Mouse (Mus musculus) hindbrain, embryonic 12.5 days (tissue): ENCODE measurements around the gene Uvrag. TPM values are rescaled to one million over a fixed set of nuclear protein-coding genes. Genes with fewer than 3 reads are reported as not detected.
A peak's percentile ranks its signal among the peaks of the same experiment; 100 is the strongest.

ENCODE experiments used
- ATAC-seq: fragments of 200-750 bp; cut with Nextera tagmentation; 2 replicates; pipeline ENCODE4 v1.8.0; 2017; ENCODE audit warnings: moderate TSS enrichment; ENCODE audit not compliant: low FRiP score
- H3K27ac ChIP-seq: fragments of 300-500 bp; sonication (generic); 2 replicates; pipeline ENCODE4 v1.5.1; 2016; ENCODE audit warnings: mild to moderate bottlenecking
- H3K27me3 ChIP-seq: fragments of 300-500 bp; sonication (generic); 2 replicates; pipeline ENCODE4 v1.6.1; 2016; ENCODE audit warnings: mild to moderate bottlenecking
- H3K36me3 ChIP-seq: fragments of 300-500 bp; sonication (generic); 2 replicates; pipeline ENCODE4 v1.6.1; 2016; ENCODE audit warnings: mild to moderate bottlenecking
- H3K4me1 ChIP-seq: fragments of 300-500 bp; sonication (generic); 2 replicates; pipeline ENCODE4 v1.6.1; 2016
- H3K4me2 ChIP-seq: fragments of 300-500 bp; sonication (generic); replicated peaks from 2 replicates; pipeline ENCODE4 v1.6.1; 2016; ENCODE audit warnings: mild to moderate bottlenecking
- H3K4me3 ChIP-seq: fragments of 300-500 bp; sonication (generic); 2 replicates; pipeline ENCODE4 v1.5.1; 2016; ENCODE audit warnings: mild to moderate bottlenecking
- H3K9ac ChIP-seq: fragments of 300-500 bp; sonication (generic); 2 replicates; pipeline ENCODE4 v1.6.1; 2016; ENCODE audit warnings: mild to moderate bottlenecking, moderate library complexity
- H3K9me3 ChIP-seq: fragments of 300-500 bp; sonication (generic); replicated peaks from 2 replicates; pipeline ENCODE4 v1.6.1; 2016; ENCODE audit warnings: mild to moderate bottlenecking
- WGBS: fragments of 180-500 bp; shearing (Covaris S2); methylation state at CpG from one replicate; pipeline ENCODE4 v1.1.7; 2016; 5-methylcytosine and 5-hydroxymethylcytosine counted together
- polyA plus RNA-seq: library from polyadenylated mRNA; unstranded; fragments of >200 nt; fragmentation: Nextera tagmentation; extraction: Ambion mirVana; gene quantifications from 2 replicates; pipeline ENCODE4 v1.2.1, GENCODE M21; 2016

Gene Uvrag
- polyA plus RNA-seq, 1 experiment from 2014 or later: 17.7 TPM

DNA sequence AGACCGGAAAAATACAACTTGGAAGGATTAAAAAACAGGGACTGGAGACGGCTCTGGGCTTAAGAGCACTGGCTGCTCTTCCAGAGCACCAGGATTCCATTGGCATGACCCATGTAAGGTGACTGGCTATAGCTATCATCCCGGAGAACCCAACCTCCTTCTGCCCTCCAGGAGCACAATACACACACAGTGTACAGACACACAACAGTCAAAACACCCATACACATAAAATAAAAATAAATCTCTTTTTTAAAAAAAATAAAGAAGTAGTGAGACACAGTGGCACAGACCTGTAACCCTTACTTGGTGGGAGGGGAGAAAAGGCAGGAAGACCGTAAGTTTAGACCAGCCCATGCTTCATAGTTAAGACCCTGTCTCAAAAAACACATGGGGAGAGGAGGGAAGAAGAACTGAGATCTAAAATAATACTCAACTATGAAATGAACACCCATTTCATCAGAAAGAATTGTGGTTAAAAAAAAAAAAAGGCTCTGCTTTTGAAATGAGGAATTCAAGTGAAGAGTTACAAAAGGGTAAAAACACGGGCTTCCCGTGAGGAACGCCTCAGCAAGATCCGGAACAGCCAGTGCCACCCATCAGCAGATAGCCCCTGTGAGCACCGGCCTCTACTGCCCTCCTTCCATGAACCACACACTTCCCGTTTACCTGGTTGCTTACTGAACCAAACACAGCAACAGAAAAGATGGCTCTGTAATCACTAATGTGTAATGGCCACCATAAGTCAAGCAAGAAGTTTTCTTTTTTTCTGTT lies 52.2 kb downstream of the Uvrag start:
- WGBS: 88% methylated on average over 10 of the region's 10 CpGs
- no peaks in the 10 kb centered on the region for H3K9me3 ChIP-seq
- no peak overlapping the region for H3K4me2 ChIP-seq
- H3K36me3 ChIP-seq: 0 out of 2 replicates have a peak, but pooled peaks cover 5% of the 10 kb centered on the region
- peaks cover 4% of the 10 kb centered on the region; the same call in 1 of the 2 replicates for H3K4me1 ChIP-seq
- no peak overlapping the region for H3K9ac ChIP-seq
- no peak overlapping the region for H3K27ac ChIP-seq
- H3K4me3 ChIP-seq: no peak overlapping the region
- no peaks in the 10 kb centered on the region for H3K27me3 ChIP-seq
- no peak for ATAC-seq

DNA sequence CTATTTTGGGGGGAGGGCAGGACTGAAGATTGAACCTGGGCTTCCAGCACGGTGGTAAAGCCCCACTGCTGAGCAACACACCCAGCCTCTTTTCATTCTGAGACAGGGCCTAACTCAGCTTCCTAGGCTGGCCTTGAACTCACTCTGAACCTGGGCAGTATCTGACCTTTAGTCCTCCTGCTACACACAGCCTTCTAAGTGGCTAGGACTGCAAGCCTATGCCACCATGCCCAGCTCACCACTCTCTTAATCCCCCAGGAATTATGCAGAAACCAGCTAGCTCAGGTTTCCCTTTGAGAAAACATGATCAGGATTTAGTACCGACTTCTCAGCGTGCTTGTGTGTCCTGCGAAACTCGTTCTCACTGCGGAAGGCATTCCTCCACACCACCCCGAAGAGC lies 53.4 kb downstream of the Uvrag start:
- WGBS: 79% methylated on average over 7 of the region's 7 CpGs
- ATAC-seq: no peak

DNA sequence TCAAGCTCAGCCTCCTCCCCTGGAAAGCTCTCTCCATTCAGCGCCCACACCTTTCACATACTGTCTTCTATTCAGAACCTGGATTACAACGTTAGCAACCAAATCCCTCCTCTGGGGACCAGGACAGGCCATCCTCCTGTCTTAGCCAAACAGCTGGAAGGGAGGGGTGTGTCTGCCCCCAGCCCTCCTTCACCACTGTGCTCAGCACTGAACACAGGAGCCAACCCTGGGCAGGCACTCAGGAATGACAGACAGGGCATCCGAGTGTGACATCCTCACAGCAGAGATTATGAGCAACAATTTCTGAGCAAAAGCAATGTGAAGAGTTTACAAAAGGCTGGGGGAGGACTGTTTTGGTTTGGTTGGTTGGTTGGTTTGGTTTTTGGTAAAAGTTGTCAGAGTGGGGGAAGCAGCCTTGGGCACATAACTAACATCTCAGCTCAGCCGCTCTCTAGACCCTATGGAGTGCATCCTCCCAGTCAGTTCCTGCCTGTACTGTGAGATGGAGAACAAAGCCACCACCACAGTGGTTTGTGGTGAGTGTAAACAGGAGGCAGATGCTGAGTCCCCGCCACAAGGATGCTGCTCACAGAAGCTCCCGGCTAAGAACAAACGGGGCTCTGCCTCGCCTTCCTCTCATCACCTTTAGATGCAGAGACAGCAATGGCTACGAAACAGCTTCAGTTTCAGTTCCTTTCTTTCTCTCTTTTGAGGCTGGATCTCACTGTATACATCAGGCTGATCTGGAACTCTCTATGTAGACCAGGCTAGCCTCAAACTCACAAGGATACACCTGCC lies 54.1 kb downstream of the Uvrag start:
- H3K27me3 ChIP-seq: no peaks in the 10 kb centered on the region
- H3K4me2 ChIP-seq: no peak overlapping the region
- no peak overlapping the region for H3K4me3 ChIP-seq
- H3K9ac ChIP-seq: no peak overlapping the region
- peaks cover 4% of the 10 kb centered on the region; the same call in 1 of the 2 replicates for H3K4me1 ChIP-seq
- no peaks in the 10 kb centered on the region for H3K9me3 ChIP-seq
- H3K27ac ChIP-seq: no peak overlapping the region
- no peak for ATAC-seq
- 78% methylated on average over 9 of the region's 9 CpGs for WGBS
- 0 out of 2 replicates have a peak, but pooled peaks cover 5% of the 10 kb centered on the region for H3K36me3 ChIP-seq

More for the DNA sequence above, 53.4 kb downstream of the Uvrag start:
- Histone ChIP-seq H3K36me3 (0 out of 2 replicates have a peak, but pooled peaks cover 5% of the 10 kb centered on the region), H3K9ac (no peak overlapping the region), H3K4me2 (no peak overlapping the region), H3K27me3 (no peaks in the 10 kb centered on the region), H3K27ac (no peak overlapping the region), H3K4me1 (peaks cover 4% of the 10 kb centered on the region; the same call in 1 of the 2 replicates), H3K9me3 (no peaks in the 10 kb centered on the region), H3K4me3 (no peak overlapping the region)

DNA sequence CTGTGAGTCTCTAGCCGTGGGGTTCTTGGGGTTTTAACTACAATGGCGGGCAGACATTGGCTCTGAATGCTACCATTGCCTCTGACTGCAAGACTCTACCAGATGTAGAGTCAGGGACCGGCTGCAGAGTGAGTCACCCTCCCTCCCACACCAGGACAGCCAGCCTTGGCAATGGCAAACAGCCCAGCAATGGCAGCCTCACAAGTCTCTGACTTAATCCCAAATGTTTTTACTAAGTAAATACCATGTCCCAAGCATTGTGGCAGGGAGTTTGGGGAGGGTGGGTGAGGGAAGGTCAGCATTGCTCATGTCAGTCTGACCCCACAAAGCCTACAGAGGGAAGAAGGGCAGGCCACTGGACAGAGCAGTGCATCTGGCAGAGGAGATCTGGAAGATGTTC lies 55.7 kb downstream of the Uvrag start:
- Histone ChIP-seq H3K4me2 (no peak overlapping the region), H3K4me3 (no peak overlapping the region), H3K9me3 (no peaks in the 10 kb centered on the region), H3K9ac (no peak overlapping the region), H3K27me3 (no peaks in the 10 kb centered on the region), H3K36me3 (0 out of 2 replicates have a peak, but pooled peaks cover 5% of the 10 kb centered on the region), H3K27ac (no peak overlapping the region), H3K4me1 (peaks cover 4% of the 10 kb centered on the region; the same call in 1 of the 2 replicates)
- ATAC-seq: no peak
- 88% methylated on average over 3 of the region's 3 CpGs for WGBS

DNA sequence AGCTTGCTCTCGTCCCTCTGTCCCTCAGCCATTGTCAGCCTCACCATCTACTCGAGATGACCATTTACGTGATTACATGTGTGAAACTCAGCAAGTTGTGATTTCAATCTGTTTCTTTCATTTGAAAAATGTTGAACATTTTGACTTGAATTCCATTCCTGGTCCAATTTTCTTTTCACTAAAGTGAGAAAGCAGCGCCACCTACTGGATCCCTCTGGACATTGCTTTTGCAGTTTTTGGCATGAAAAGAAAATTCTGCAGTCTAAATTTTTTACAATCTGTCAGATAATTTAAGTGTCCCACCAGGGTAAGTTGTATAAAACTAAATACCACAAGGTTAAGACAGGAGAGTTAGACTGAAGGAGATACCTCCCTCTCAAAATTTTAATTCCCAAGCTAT lies 61.4 kb downstream of the Uvrag start:
- Histone ChIP-seq H3K4me3 (no peak overlapping the region), H3K27me3 (no peaks in the 10 kb centered on the region), H3K27ac (no peak overlapping the region), H3K4me1 (no peaks in the 10 kb centered on the region), H3K4me2 (no peak overlapping the region), H3K9me3 (no peaks in the 10 kb centered on the region), H3K36me3 (no peaks in the 10 kb centered on the region), H3K9ac (no peak overlapping the region)
- WGBS: 37% methylated on average over 4 of the region's 4 CpGs
- ATAC-seq: no peak

DNA sequence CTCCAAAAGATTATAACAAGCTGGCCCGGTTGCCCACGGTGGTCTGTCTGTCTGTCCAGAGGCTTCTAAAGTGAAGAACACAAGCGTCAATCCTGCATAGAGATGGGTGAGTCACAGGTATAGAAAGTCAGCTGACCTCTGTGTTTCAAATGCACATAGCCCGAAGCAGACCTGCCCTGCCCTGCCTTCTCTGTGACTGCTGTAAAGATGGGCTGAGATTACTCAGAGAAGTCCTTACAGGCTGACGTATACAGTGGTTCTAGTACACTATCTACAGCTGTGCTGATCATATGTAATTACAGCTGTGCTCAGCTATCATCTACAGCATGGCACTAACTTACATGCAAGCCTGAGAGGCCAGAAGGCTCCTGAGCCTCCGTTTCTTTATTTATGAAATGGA lies 62.1 kb downstream of the Uvrag start:
- H3K4me2 ChIP-seq: no peak overlapping the region
- WGBS: 92% methylated on average over 6 of the region's 6 CpGs
- no peaks in the 10 kb centered on the region for H3K27me3 ChIP-seq
- no peaks in the 10 kb centered on the region for H3K4me1 ChIP-seq
- no peaks in the 10 kb centered on the region for H3K9me3 ChIP-seq
- no peaks in the 10 kb centered on the region for H3K36me3 ChIP-seq
- ATAC-seq: no peak
- H3K4me3 ChIP-seq: no peak overlapping the region
- H3K9ac ChIP-seq: no peak overlapping the region
- no peak overlapping the region for H3K27ac ChIP-seq

DNA sequence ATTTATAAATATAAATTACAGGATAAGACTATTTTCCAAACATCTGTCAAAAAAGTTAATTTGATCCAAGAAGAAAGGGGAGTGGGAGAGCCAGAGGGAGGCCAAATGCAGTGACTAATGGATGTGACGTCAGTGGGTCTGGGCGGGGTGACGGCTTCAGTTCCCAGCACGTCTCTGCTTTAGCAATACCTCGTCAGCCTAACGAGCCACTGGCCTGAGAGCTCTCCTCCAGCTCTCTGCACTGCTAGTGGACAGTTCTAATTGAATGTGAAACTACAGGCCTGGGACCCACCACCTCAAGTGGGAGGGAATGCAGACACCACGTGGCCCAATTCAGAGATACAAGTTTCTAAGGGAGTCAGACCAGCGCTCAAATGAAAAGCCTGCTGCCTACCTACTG lies 63.7 kb downstream of the Uvrag start:
- WGBS: 72% methylated on average over 8 of the region's 8 CpGs
- Histone ChIP-seq H3K4me2 (no peak overlapping the region), H3K27me3 (no peaks in the 10 kb centered on the region), H3K4me1 (no peaks in the 10 kb centered on the region), H3K4me3 (no peak overlapping the region), H3K27ac (no peak overlapping the region), H3K36me3 (no peaks in the 10 kb centered on the region), H3K9ac (no peak overlapping the region), H3K9me3 (no peaks in the 10 kb centered on the region)
- ATAC-seq: no peak

DNA sequence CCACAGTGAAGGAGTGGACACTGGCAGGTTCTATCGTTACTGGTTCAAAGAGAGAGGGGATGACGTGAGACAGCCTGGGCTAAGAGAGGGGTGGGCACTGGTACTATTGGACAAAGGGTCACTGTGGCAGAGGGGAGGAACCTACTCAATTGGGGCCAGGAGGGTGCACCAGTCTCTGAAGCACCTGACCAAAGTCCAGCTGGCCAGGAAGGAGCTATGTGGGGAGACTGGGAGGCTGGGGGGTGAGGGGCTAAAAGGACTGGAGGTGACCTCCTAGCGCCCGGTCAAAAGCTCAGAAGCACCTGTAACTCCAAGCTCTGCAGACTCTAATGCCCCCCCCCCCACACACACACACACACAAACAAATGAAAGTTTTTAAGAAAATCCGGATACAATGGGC lies 65.8 kb downstream of the Uvrag start:
- Histone ChIP-seq H3K9ac (no peak overlapping the region), H3K4me2 (no peak overlapping the region), H3K27ac (no peak overlapping the region), H3K36me3 (no peaks in the 10 kb centered on the region), H3K9me3 (no peaks in the 10 kb centered on the region), H3K27me3 (no peaks in the 10 kb centered on the region), H3K4me1 (no peaks in the 10 kb centered on the region), H3K4me3 (no peak overlapping the region)
- no peak for ATAC-seq
- WGBS: 82% methylated on average over 5 of the region's 5 CpGs

DNA sequence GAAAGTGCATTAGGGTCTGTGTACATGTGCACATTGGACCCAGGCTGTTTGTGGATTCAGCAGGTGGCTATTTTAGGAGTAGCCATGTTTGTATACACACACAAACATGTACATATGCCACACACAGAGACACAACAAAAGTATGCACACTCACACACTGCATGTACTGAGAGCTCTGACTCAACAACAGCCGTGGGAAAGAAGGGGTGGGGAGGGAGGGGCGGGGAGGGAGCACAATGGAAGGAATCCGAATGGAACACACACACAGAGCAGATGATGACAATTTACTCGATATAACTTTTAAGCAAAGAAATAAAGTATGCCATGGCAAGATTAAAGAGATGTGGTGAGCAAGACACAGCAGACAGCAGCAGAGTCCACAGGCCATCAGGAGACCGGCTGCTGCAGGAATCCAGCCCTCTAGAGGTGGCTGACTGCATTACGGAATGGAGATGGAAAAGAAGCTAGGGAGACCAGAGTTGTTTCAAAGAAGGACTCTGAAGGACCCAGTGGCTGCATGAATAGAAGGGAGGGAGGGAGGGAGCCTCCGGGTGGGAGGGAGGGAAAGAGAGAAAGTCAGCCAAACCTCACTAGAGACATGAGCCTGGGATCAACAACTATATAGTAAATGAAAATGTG lies 67.1 kb downstream of the Uvrag start:
- ATAC-seq: peak; percentile 66
- H3K9me3 ChIP-seq: no peaks in the 10 kb centered on the region
- 27% methylated on average over 7 of the region's 7 CpGs for WGBS
- no peaks in the 10 kb centered on the region for H3K27me3 ChIP-seq
- H3K27ac ChIP-seq: no peak overlapping the region
- H3K36me3 ChIP-seq: no peaks in the 10 kb centered on the region
- no peaks in the 10 kb centered on the region for H3K4me1 ChIP-seq
- H3K4me3 ChIP-seq: no peak overlapping the region
- no peak overlapping the region for H3K4me2 ChIP-seq
- H3K9ac ChIP-seq: no peak overlapping the region

DNA sequence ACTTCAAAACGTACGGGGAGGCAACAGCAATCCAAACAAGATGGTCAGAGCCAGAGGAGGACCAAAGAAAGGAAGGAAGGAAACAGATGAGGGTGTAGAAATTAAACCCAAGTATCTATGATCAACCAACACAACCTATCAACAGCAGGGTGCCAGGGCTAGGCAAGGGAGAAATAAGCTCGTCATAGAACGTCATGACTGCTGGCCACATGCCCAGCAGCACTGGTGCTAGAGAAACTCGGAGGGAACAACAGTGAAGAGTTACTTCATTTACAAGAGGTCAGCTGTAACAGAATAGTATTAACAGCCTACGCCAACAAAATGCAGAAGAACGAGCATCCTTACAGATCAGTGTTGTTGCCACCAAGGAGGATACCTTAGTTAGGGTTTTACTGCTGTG lies 73.2 kb downstream of the Uvrag start:
- Histone ChIP-seq H3K27ac (no peak overlapping the region), H3K4me3 (no peak overlapping the region), H3K36me3 (no peaks in the 10 kb centered on the region), H3K4me1 (peaks cover 11% of the 10 kb centered on the region), H3K9ac (no peak overlapping the region), H3K9me3 (no peaks in the 10 kb centered on the region), H3K4me2 (no peak overlapping the region), H3K27me3 (no peaks in the 10 kb centered on the region)
- WGBS: 86% methylated on average over 7 of the region's 7 CpGs
- no peak for ATAC-seq

DNA sequence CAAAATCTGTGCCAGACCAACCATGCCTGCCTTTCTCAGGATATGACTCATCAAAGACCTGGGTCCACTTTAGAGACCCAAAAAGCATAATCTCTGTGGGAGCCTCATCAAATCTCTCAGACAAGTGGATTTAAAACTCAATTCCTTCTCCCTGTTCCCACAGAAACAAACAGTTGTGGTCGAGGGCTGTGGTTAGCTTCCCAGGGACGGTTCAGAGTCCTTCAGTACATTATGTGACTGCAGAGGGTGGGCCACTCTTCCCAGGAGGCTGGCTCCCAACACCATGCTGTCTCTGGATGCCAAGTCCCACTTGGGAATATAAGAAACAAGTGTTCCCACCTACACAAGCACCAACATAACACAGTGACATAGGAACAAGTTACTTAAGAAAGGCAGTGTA lies 75.0 kb downstream of the Uvrag start:
- Histone ChIP-seq H3K4me1 (peaks cover 13% of the 10 kb centered on the region), H3K9me3 (no peaks in the 10 kb centered on the region), H3K4me3 (no peak overlapping the region), H3K27me3 (no peaks in the 10 kb centered on the region), H3K36me3 (no peaks in the 10 kb centered on the region), H3K27ac (no peak overlapping the region), H3K9ac (no peak overlapping the region), H3K4me2 (no peak overlapping the region)
- 27% methylated on average over 2 of the region's 2 CpGs for WGBS
- ATAC-seq: no peak

DNA sequence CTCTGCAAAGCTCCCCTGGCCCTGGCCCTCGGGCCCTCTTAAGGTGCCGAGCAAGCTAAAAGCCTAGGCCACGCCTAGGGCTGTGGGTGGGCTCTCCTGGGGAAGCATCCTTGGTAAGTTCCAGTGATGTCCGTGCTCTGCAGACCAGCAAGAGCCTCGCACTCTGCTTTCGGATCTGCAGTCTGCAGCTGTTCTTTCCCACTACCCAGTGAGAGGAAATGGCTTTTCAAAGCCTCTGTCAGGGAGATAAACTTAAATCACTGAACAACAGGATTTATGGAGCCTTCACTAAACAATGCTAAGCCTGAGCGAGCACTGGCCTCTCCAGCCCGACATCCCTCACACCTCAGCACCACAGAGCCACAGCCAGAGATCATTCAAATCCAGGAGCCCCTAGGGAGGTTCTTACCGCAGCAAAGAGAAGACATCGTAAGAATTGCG lies 75.5 kb downstream of the Uvrag start:
- no peaks in the 10 kb centered on the region for H3K36me3 ChIP-seq
- H3K4me1 ChIP-seq: peaks cover 13% of the 10 kb centered on the region
- 9% methylated on average over 11 of the region's 11 CpGs for WGBS
- H3K9ac ChIP-seq: 0 out of 2 replicates have a peak overlapping the region, but pooled peaks have one; percentile 18
- H3K4me3 ChIP-seq: no peak overlapping the region
- no peaks in the 10 kb centered on the region for H3K27me3 ChIP-seq
- H3K9me3 ChIP-seq: no peaks in the 10 kb centered on the region
- H3K27ac ChIP-seq: no peak overlapping the region
- no peak for ATAC-seq
- H3K4me2 ChIP-seq: no peak overlapping the region
